ENCODE assay signal across 17 mouse cellular contexts in the genomic region with DNA sequence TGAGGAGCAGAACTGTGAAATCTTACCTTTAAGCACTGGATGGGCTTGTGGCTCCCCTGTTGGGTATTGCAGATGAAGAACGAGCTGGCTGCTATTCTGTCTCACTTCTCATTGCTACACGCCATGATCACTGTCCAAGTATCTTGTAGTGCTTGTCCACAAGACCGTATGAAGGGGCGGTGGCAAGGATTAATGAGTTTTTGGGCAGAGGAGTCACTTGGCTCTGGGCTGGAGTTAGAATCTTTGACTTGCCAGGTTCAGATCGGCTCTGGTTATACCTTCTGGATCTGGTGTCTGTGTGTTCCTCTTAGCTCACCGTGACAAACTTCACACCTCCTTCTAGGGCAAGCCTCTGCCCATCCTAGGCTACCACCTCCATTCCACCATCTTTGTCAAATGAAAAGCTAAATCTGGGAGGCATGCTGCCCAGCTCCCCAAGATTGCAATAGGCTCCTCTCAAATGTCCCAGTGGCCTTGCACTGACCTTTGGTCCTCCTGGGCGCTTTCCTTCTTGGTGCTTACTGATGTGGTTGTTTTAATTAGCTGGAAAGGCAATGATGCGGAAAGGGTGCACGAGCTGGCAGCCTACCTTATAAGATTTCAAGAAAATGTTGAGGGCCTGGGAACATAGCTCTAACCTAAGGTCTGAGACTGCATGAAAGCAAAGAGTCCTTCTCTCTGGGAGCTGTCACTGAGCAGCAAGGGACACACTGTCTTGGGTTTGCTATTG. TPM values are rescaled to one million over a fixed set of nuclear protein-coding genes. Genes with fewer than 3 reads are reported as not detected.
"Had no signal": no experiment of that assay in that cellular context is flagged by ENCODE, and none has a peak within 500 bp of the region (broad histone marks: within the 10 kb centered on the region; RNA-seq: fewer than 3 reads in every experiment).

No protein-coding gene starts in this region.

- DNase-seq: layer of hippocampus, adult 9-11 months; layer of hippocampus, postnatal 36 days; liver; liver, embryonic 13.5 days; liver, postnatal 0 days; lung, postnatal 14 days; right cerebral cortex, postnatal 25 days; thymus, postnatal 4 days had no signal

- H3K9ac ChIP-seq: limb, embryonic 12.5 days; liver, embryonic 13.5 days; liver, postnatal 0 days; lung, embryonic 15.5 days; midbrain, embryonic 15.5 days; neural tube, embryonic 12.5 days had no signal

- H3K4me2 ChIP-seq: limb, embryonic 12.5 days; liver, embryonic 13.5 days; lung, embryonic 15.5 days; midbrain, embryonic 11.5 days; midbrain, embryonic 15.5 days; neural tube, embryonic 12.5 days had no signal

- H3K27ac ChIP-seq: limb, embryonic 12.5 days; liver, embryonic 13.5 days; lung, embryonic 15.5 days; macrophage; midbrain, embryonic 15.5 days; neural tube, embryonic 12.5 days; stomach, postnatal 0 days had no signal

- ATAC-seq: intestine, embryonic 16.5 days; liver, postnatal 0 days; midbrain, embryonic 15.5 days had no signal

- H3K4me1 ChIP-seq: limb, embryonic 12.5 days; midbrain, embryonic 15.5 days; neural tube, embryonic 12.5 days had no signal

- H3K4me3 ChIP-seq: limb, embryonic 12.5 days; liver, embryonic 13.5 days; lung, embryonic 15.5 days; megakaryocyte, embryonic 14.5 days; midbrain, embryonic 15.5 days; neural tube, embryonic 12.5 days had no signal

- H3K36me3 ChIP-seq: limb, embryonic 12.5 days; liver, embryonic 13.5 days; lung, embryonic 15.5 days; midbrain, embryonic 15.5 days; neural tube, embryonic 12.5 days had no signal

- H3K9me3 ChIP-seq: limb, embryonic 12.5 days; liver, embryonic 13.5 days; lung, embryonic 15.5 days; megakaryocyte, embryonic 14.5 days; midbrain, embryonic 15.5 days; neural tube, embryonic 12.5 days had no signal

- H3K27me3 ChIP-seq: limb, embryonic 12.5 days; liver, embryonic 13.5 days; lung, embryonic 15.5 days; midbrain, embryonic 15.5 days; neural tube, embryonic 12.5 days had no signal

RNA-seq across cellular contexts. Expression of a gene that starts 20.3 kb away (rescaled TPM):
- polyA plus RNA-seq: limb, embryonic 12.5 days; lung, embryonic 15.5 days; macrophage had no signal

RNA-seq across cellular contexts. Expression of a gene that starts 22.5 kb away (rescaled TPM):
- polyA plus RNA-seq: macrophage had no signal
